Mouse (Mus musculus) neural tube, embryonic 11.5 days (tissue): ENCODE measurements around the gene Slc2a6. TPM values are rescaled to one million over a fixed set of nuclear protein-coding genes. Genes with fewer than 3 reads are reported as not detected.
A peak's percentile ranks its signal among the peaks of the same experiment; 100 is the strongest.

ENCODE experiments used
- ATAC-seq: fragments of 200-750 bp; cut with Nextera tagmentation; 2 replicates; pipeline ENCODE4 v1.8.0; 2017; ENCODE audit warnings: moderate number of reproducible peaks, mild to moderate bottlenecking, moderate TSS enrichment, moderate library complexity; ENCODE audit not compliant: insufficient read depth, low FRiP score, low TSS enrichment
- DNase-seq: peaks from one replicate; pipeline ENCODE4 v3.0.0-alpha.2; 2015; ENCODE audit warnings: low spot score
- H3K27ac ChIP-seq: fragments of 300-500 bp; sonication (generic); 2 replicates; pipeline ENCODE4 v1.5.1; 2014; ENCODE audit warnings: low read depth, mild to moderate bottlenecking, low read length
- H3K27me3 ChIP-seq: fragments of 300-500 bp; sonication (generic); 2 replicates; pipeline ENCODE4 v1.6.1; 2014; ENCODE audit warnings: mild to moderate bottlenecking, low read length, mixed read lengths; ENCODE audit not compliant: control insufficient read depth, insufficient read depth
- H3K36me3 ChIP-seq: fragments of 300-500 bp; sonication (generic); 2 replicates; pipeline ENCODE4 v1.6.1; 2014; ENCODE audit warnings: mild to moderate bottlenecking, low read length, moderate library complexity, mixed read lengths; ENCODE audit not compliant: control insufficient read depth, insufficient read depth
- H3K4me1 ChIP-seq: fragments of 300-500 bp; sonication (generic); 2 replicates; pipeline ENCODE4 v1.6.1; 2014; ENCODE audit warnings: low read length, mixed read lengths; ENCODE audit not compliant: control insufficient read depth, insufficient read depth
- H3K4me2 ChIP-seq: fragments of 300-500 bp; sonication (generic); 2 replicates; pipeline ENCODE4 v1.6.1; 2014; ENCODE audit warnings: low read depth, mild to moderate bottlenecking, moderate library complexity
- H3K4me3 ChIP-seq: fragments of 300-500 bp; sonication (generic); 2 replicates; pipeline ENCODE4 v1.5.1; 2014; ENCODE audit warnings: low read depth, low read length
- H3K9ac ChIP-seq: fragments of 300-500 bp; sonication (generic); 2 replicates; pipeline ENCODE4 v1.6.1; 2014; ENCODE audit warnings: mild to moderate bottlenecking, low read length
- H3K9me3 ChIP-seq: fragments of 300-500 bp; sonication (generic); 2 replicates; pipeline ENCODE4 v1.6.1; 2016; ENCODE audit warnings: low read length; ENCODE audit not compliant: control insufficient read depth
- WGBS: fragments of 180-500 bp; shearing (Covaris S2); extraction: QIAGEN DNeasy Blood & Tissue Kit; methylation state at CpG from one replicate; pipeline ENCODE4 v1.1.7; 2014; 5-methylcytosine and 5-hydroxymethylcytosine counted together
- polyA plus RNA-seq: library from polyadenylated mRNA; unstranded; fragments of >200 nt; fragmentation: Nextera tagmentation; extraction: Ambion mirVana; gene quantifications from 2 replicates; pipeline ENCODE4 v1.2.1, GENCODE M21; 2014

The Slc2a6 gene
- 2.9 and 4.1 TPM in 2 replicates for polyA plus RNA-seq

DNA sequence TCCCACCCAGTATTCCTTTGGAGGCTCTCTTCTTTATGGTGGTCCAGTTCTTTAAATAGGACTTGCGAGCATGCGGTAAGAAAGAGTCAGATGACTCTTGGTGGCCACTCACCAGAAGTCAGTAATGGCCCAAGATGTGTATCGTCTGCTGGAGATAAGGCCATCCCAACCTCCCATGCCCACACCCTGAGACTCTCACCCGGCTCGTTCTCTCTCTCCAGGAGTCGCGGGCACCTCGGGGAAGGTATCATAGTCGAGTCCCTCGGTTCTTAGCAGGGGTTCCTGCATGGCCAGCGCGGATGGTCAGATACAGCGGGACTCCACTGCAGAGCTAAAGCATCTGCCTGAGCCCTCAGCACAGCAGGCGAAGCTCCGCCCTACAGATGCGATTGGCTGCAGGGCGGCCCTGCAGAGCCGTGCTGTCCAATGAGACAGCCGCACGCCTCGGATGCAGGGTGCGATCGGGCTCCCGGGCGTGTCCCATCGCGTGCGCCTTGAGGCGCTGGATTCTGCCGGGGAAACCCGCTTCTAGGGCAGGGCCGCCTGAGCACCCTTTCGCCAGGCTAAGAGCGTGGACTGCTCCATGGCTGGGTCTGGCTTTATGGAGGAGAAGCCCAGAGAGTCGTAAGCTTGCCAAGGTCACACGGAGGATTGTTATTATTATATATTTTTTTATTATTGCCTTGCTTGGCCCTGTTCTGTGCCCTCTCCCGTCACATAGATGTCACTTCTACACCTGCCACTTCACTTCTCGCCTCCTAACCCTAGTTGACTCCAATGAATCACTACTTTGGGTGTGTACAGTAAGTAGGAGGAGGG lies at the start of gene Slc2a6:
Slc2a6 (minus strand) TSS at position 381 of the 819 bp plus-strand sequence.
- WGBS, result 2% methylated on average over 38 of the region's 38 CpGs
- ATAC-seq, result peak; percentile 99
- H3K27ac ChIP-seq, result no peak within 1 kb of the TSS

DNA sequence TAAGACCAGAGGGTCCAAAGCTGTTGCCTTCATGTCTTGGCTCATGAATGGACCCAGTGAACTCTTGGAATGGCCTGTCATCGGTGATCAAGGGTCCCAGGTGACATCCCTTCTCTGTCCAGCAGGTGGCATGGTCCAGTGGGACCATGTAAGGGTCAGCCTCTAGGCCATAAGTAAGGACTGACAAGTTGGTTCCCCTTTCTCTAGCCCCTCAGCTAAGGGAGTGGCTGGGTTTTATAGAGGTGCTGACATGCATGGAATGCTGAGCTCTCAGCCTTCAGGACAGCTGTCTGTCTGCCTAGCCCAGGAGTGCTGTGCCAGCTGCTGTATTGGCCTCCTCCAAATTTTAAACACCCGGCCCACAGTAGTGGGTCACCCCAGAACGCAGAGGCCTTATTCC lies 47.7 kb upstream of the Slc2a6 start:
- DNase-seq, result peak; percentile 37
- Histone ChIP-seq H3K36me3 (no peaks in the 10 kb centered on the region), H3K9me3 (no peaks in the 10 kb centered on the region), H3K4me1 (peaks cover 19% of the 10 kb centered on the region), H3K4me2 (no peak overlapping the region), H3K27me3 (no peaks in the 10 kb centered on the region), H3K9ac (no peak overlapping the region), H3K27ac (no peak overlapping the region), H3K4me3 (no peak overlapping the region)
- no peak for ATAC-seq
- WGBS, result 70% methylated on average over 3 of the region's 3 CpGs

More for the DNA sequence above, at the start of gene Slc2a6:
- Histone ChIP-seq H3K27me3 (no peaks in the 10 kb centered on the region), H3K9me3 (no peaks in the 10 kb centered on the region), H3K4me1 (peaks cover 3% of the 10 kb centered on the region; the same call in 1 of the 2 replicates), H3K4me2 (peak within 1 kb of the TSS; percentile 54), H3K4me3 (peak within 1 kb of the TSS; percentile 28), H3K36me3 (no peaks in the 10 kb centered on the region), H3K9ac (peak within 1 kb of the TSS; percentile 57)
- DNase-seq, result peak; percentile 89

DNA sequence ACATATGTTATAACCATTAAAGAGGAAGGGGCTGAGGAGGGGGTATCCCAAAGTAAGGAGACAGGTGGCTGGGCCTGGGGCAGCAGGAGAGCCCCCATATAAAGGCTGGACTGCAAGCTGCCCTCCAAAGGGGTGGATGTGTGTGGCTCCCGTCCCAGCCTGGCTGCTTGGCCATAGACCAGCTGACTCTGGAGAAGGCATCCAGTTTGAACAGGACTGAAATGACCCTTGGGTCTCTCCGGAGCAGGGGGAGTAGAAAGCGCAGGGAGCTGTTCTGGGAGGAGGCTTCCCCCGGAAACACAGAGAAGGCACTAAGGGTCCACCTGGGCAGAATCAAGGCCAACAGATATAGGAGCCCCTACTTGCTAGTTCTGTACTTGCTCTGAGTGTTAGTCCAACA lies 47.0 kb upstream of the Slc2a6 start:
- Histone ChIP-seq H3K27ac (no peak overlapping the region), H3K4me1 (peaks cover 19% of the 10 kb centered on the region), H3K36me3 (no peaks in the 10 kb centered on the region), H3K27me3 (no peaks in the 10 kb centered on the region), H3K9me3 (no peaks in the 10 kb centered on the region), H3K4me3 (no peak overlapping the region), H3K4me2 (no peak overlapping the region), H3K9ac (no peak overlapping the region)
- no peak for DNase-seq
- no peak for ATAC-seq
- WGBS, result 76% methylated on average over 4 of the region's 4 CpGs

DNA sequence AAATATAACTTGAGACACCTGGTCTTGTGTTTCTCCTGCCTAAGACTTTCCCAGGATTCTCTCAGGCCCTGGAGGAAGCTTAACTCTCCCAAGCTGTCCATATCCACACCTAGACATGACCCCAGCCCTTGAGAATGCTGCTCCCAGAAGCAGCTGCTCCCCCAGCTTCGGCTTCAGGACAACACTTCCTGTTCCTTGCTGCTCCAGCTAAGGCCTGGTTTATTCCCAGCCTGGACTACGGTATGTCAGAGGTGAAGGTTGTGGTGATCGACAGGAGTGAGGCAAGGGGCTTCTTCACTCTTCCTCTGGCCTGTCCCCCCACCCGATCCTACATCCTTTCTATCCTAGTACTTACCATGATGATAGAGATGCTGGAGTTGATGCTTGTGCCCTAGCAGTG lies 45.6 kb upstream of the Slc2a6 start:
- 69% methylated on average over 4 of the region's 4 CpGs for WGBS
- ATAC-seq (no peak), DNase-seq (no peak)
- no peaks in the 10 kb centered on the region for H3K9me3 ChIP-seq
- no peak overlapping the region for H3K4me3 ChIP-seq
- no peaks in the 10 kb centered on the region for H3K36me3 ChIP-seq
- peaks cover 9% of the 10 kb centered on the region; the same call in 1 of the 2 replicates for H3K4me1 ChIP-seq
- no peak overlapping the region for H3K27ac ChIP-seq
- no peaks in the 10 kb centered on the region for H3K27me3 ChIP-seq
- no peak overlapping the region for H3K4me2 ChIP-seq
- H3K9ac ChIP-seq, result no peak overlapping the region

DNA sequence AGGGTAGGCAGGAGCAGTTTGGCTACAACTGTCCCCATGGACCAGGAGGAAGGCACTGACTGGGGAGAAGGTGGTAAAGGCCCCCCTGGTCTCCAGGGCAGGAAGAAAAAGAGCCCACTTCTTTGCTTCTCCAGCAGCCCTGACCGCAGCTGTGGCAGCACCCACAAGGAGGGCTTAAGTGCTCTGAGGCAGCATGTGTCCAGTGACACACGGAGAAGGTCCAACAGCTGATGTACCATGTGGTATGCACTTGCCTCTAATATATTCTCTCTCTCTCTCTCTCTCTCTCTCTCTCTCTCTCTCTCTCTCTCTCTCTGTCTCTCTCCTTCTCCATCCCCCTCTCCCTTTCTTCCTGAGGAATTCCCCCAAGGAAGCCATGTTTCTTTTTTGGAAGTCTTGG lies 44.2 kb upstream of the Slc2a6 start, which contains the start of gene Mymk:
Mymk (minus strand) TSS at position 202 of the 400 bp plus-strand sequence.
- no peak within 1 kb of the TSS for H3K27ac ChIP-seq
- no peak within 1 kb of the TSS for H3K4me2 ChIP-seq
- no peak within 1 kb of the TSS for H3K9ac ChIP-seq
- no peaks in the 10 kb centered on the region for H3K9me3 ChIP-seq
- no peak within 1 kb of the TSS for H3K4me3 ChIP-seq
- DNase-seq, result no peak
- peaks cover 8% of the 10 kb centered on the region; the same call in 1 of the 2 replicates for H3K4me1 ChIP-seq
- ATAC-seq, result no peak
- no peaks in the 10 kb centered on the region for H3K36me3 ChIP-seq
- H3K27me3 ChIP-seq, result no peaks in the 10 kb centered on the region
- WGBS, result 74% methylated on average over 2 of the region's 2 CpGs

DNA sequence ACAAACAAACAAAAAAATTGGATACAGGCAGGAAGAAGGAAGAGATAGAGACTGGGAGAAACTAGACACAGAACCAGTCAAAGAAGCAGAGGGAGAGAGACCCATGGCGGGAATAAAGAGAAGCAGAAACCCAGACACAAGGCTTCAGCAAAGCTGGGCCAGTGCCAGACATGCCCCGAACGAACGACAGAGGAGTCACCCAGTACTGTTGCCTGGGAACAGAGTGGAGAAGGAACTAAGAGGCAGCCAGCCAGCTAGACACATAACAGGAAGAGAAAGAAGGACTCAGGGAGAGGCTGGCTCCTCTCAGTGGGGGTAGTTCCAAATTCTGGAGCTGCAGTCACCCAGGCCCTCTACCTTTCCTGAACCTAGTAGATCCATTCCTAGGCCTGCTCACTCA lies 43.3 kb upstream of the Slc2a6 start:
- Histone ChIP-seq H3K4me1 (peaks cover 8% of the 10 kb centered on the region; the same call in 1 of the 2 replicates), H3K4me2 (no peak overlapping the region), H3K4me3 (no peak overlapping the region), H3K27ac (no peak overlapping the region), H3K9me3 (no peaks in the 10 kb centered on the region), H3K9ac (no peak overlapping the region), H3K27me3 (no peaks in the 10 kb centered on the region), H3K36me3 (no peaks in the 10 kb centered on the region)
- 57% methylated on average over 4 of the region's 4 CpGs for WGBS
- DNase-seq, result no peak
- ATAC-seq, result no peak

DNA sequence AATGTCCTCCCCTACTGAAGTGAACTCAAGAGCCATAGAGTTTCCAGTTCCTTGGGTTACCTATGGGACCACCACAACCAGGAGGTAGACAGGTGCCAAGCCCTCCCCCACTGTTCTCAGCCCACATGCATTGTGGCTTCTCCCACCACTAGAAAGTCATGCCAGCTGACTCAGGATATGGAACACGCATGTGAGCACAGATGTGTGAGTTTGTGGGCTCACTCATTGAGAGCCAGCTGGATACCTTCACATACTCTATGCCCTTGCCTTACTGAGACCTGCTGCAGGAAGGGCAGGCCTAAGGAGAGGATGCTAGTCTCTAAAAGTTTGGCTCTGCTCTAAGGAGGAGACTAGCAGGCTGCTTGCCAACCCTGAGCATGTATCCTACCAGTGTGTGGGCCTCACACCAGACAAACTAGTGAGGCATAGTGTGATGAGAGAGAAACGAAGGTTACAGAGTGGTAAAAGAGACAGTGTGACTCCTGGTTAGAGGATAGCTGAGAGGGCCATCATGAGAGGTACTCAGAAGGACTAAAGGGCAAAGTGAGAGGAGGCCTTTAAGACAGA lies 42.5 kb upstream of the Slc2a6 start:
- 84% methylated on average over 2 of the region's 2 CpGs for WGBS

DNA sequence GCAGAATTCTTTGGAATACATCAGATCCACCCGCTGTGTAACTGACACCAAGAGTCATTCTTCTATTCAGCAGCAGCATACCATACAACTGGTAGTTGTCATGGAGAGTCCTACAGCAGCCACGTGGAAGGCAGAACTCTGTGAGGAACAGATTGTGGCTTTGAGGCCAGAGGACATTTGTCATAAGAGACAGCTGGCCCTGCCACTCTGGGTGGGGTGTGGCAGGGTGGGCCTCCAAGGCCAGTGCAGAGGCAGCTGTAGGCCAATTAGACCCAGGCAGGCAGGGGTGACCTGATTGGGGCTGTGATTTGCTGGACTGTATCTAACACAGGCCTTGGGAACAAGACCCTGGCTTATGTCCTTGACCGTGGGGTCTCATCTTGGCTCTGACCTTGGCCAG lies 41.8 kb upstream of the Slc2a6 start:
- ATAC-seq (no peak), DNase-seq (peak; percentile 46)
- Histone ChIP-seq H3K27ac (no peak overlapping the region), H3K4me2 (no peak overlapping the region), H3K9ac (no peak overlapping the region), H3K27me3 (no peaks in the 10 kb centered on the region), H3K4me1 (peaks cover 8% of the 10 kb centered on the region; the same call in 1 of the 2 replicates), H3K4me3 (no peak overlapping the region), H3K36me3 (no peaks in the 10 kb centered on the region), H3K9me3 (no peaks in the 10 kb centered on the region)
- WGBS, result 42% methylated on average over 3 of the region's 3 CpGs

More for the DNA sequence above, 42.5 kb upstream of the Slc2a6 start:
- Histone ChIP-seq H3K9ac (no peak overlapping the region), H3K27ac (no peak overlapping the region), H3K36me3 (no peaks in the 10 kb centered on the region), H3K4me1 (peaks cover 8% of the 10 kb centered on the region; the same call in 1 of the 2 replicates), H3K27me3 (no peaks in the 10 kb centered on the region), H3K9me3 (no peaks in the 10 kb centered on the region), H3K4me2 (no peak overlapping the region), H3K4me3 (no peak overlapping the region)
- DNase-seq, result no peak
- ATAC-seq, result no peak
